Mouse (Mus musculus): ENCODE data around the gene Olfr589.
"Not testable (repeated sequence)": the region's sequence is repeated elsewhere in the genome, so short reads cannot be mapped to it uniquely, and the experiment has no call there.

The Olfr589 gene

GRCm38 (mm10) chr7:103156256-103156655, at the start of gene Olfr589:
Gene Olfr589, minus strand, starts transcription at chr7:103156356.
- DNase-seq (ENCODE audit: low read depth), result no peak

- DNase-seq (ENCODE audit: low read depth), result not testable (repeated sequence)
Measured at GRCm38 (mm10) chr7:103184503-103184902, 28.3 kb upstream of the Olfr589 start, which contains the start of gene Olfr592. Gene Olfr592, plus strand, starts transcription at chr7:103184803.

- DNase-seq (ENCODE audit: low read depth), result no peak
Measured at GRCm38 (mm10) chr7:103178240-103178639, 22.1 kb upstream of the Olfr589 start, which contains the start of gene Olfr591. Gene Olfr591, minus strand, starts transcription at chr7:103178340.

GRCm38 (mm10) chr7:103169697-103170096, 13.5 kb upstream of the Olfr589 start:
- no peak for DNase-seq (ENCODE audit: low read depth)

GRCm38 (mm10) chr7:103140579-103140978, 15.6 kb downstream of the Olfr589 start, which contains the start of gene Olfr588-ps1:
Gene Olfr588-ps1, plus strand, starts transcription at chr7:103140879.
- no peak for DNase-seq (ENCODE audit: low read depth)

- DNase-seq (ENCODE audit: low read depth), result no peak
Measured at GRCm38 (mm10) chr7:103125538-103125937, 30.6 kb downstream of the Olfr589 start, which contains the start of gene Olfr586. Gene Olfr586, minus strand, starts transcription at chr7:103125638.

GRCm38 (mm10) chr7:103119406-103119805, 36.8 kb downstream of the Olfr589 start:
- no peak for DNase-seq (ENCODE audit: low read depth)
